Mouse (Mus musculus) lung, embryonic 14.5 days (tissue): ENCODE measurements at regions not wholly inside any gene's neighbourhood (a gene's known extent, or its start where the extent isn't known, plus 50 kb on each side); places are given as distances from the start of the nearest gene placed in this dataset.
"Not testable (repeated sequence)": the region's sequence is repeated elsewhere in the genome, so short reads cannot be mapped to it uniquely, and the experiment has no call there.

Experiments used
- ATAC-seq: fragments of 200-750 bp; cut with Nextera tagmentation; 2 replicates; pipeline ENCODE4 v1.8.0; 2017; ENCODE audit warnings: mild to moderate bottlenecking, moderate TSS enrichment, moderate library complexity; ENCODE audit not compliant: insufficient read depth
- DNase-seq: peaks from one replicate; pipeline ENCODE4 v3.0.0-alpha.2; 2015
- H3K27ac ChIP-seq: fragments of 300-500 bp; sonication (generic); 2 replicates; pipeline ENCODE4 v1.5.1; 2014; ENCODE audit warnings: low read depth, mild to moderate bottlenecking, moderate library complexity
- H3K27me3 ChIP-seq: fragments of 300-500 bp; sonication (generic); 2 replicates; pipeline ENCODE4 v1.6.1; 2014; ENCODE audit warnings: low read length, control low read depth; ENCODE audit not compliant: insufficient read depth
- H3K36me3 ChIP-seq: fragments of 300-500 bp; sonication (generic); 2 replicates; pipeline ENCODE4 v1.6.1; 2014; ENCODE audit warnings: control low read depth; ENCODE audit not compliant: insufficient read depth
- H3K4me1 ChIP-seq: fragments of 300-500 bp; sonication (generic); 2 replicates; pipeline ENCODE4 v1.6.1; 2014; ENCODE audit warnings: antibody characterized with exemption, control low read depth; ENCODE audit not compliant: insufficient read depth
- H3K4me2 ChIP-seq: fragments of 300-500 bp; sonication (generic); 2 replicates; pipeline ENCODE4 v1.6.1; 2014; ENCODE audit warnings: mild to moderate bottlenecking
- H3K4me3 ChIP-seq: fragments of 300-500 bp; sonication (generic); 2 replicates; pipeline ENCODE4 v1.5.1; 2014; ENCODE audit warnings: low read depth, low read length
- H3K9ac ChIP-seq: fragments of 300-500 bp; sonication (generic); 2 replicates; pipeline ENCODE4 v1.6.1; 2014
- H3K9me3 ChIP-seq: fragments of 300-500 bp; sonication (generic); 2 replicates; pipeline ENCODE4 v1.6.1; 2016; ENCODE audit warnings: low read depth, low read length, control low read depth
- CTCF ChIP-seq: IDR thresholded peaks from 2 replicates; pipeline ENCODE4 v1.5.1; 2016; ENCODE audit warnings: antibody characterized with exemption, low read depth
- WGBS: fragments of 180-500 bp; shearing (Covaris S2); extraction: QIAGEN DNeasy Blood & Tissue Kit; methylation state at CpG from one replicate; pipeline ENCODE4 v1.1.7; 2014; 5-methylcytosine and 5-hydroxymethylcytosine counted together

GRCm38 (mm10) chr1:29737062-29737461 is 957.0 kb upstream of the Gm597 start:
- not testable (repeated sequence) for H3K36me3 ChIP-seq, H3K4me1 ChIP-seq, ATAC-seq, H3K9ac ChIP-seq, H3K4me2 ChIP-seq, H3K27me3 ChIP-seq, H3K9me3 ChIP-seq, H3K27ac ChIP-seq, DNase-seq, H3K4me3 ChIP-seq
- 82% methylated on average over 22 of the region's 22 CpGs for WGBS

DNA sequence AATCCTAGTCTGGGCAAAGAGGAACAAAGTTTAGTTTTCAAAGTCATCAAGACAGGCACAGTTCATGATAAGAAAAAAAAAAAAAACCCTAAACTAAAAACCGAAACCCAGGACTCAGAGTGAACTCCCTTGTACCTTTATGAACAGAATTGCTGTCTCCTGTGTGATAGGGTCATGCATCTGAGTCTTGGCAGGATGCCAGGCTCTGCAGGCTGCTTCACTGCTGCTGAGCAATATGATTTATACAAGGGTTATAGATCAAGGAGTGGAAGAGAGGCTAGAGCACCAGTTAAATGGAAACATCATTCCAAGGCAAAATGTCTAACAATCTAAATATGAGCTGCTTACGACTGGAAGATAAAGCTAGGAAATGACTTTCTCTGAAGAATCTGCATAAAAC is 951.9 kb upstream of the Gm597 start:
- DNase-seq (peak; percentile 46), ATAC-seq (no peak)
- TF ChIP-seq CTCF = no peak
- no peak overlapping the region for H3K9ac ChIP-seq
- H3K4me1 ChIP-seq = no peaks in the 10 kb centered on the region
- H3K27ac ChIP-seq = no peak overlapping the region
- H3K4me2 ChIP-seq = no peak overlapping the region
- H3K4me3 ChIP-seq = no peak overlapping the region
- WGBS = 28% methylated on average over 2 of the region's 2 CpGs
- H3K9me3 ChIP-seq = no peaks in the 10 kb centered on the region
- H3K36me3 ChIP-seq = no peaks in the 10 kb centered on the region
- no peaks in the 10 kb centered on the region for H3K27me3 ChIP-seq
